Mouse (Mus musculus): ENCODE results near the gene Liph.

DNA sequence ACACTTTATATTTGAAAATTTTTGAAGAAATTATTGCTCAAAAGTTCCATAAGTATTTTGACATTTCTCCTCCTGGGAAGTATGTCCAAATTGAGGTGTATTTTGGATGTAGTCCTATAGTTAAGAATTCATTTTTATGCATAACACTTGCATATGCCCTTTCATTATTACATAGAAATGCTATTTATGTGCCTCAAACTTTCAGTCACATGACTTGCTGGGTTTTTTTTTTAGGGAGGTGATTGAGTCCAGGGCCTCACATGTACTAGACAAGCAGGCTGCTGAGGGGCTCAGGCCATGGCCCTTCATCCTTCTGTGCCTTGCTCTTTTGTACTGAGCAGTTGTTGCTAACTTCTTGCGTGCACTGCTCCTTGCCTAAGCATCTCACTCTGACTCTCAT lies 44.5 kb upstream of the Liph start:
- TF ChIP-seq CTCF (IDR thresholded peaks at IDR 0.05; ENCODE audit: extremely low read depth, insufficient read depth, low read length) (no peak), POLR2A (IDR thresholded peaks at IDR 0.05; ENCODE audit: extremely low read depth, insufficient read depth, low read length) (no peak)
